Mouse (Mus musculus) layer of hippocampus, adult 18-20 months (tissue): ENCODE results near the gene Ahrr. TPM values are rescaled to one million over a fixed set of nuclear protein-coding genes. Genes with fewer than 3 reads are reported as not detected.

Experiments
- DNase-seq, 2 experiments: peaks; one replicate each; pipeline ENCODE4 v3.0.0; 2022; ENCODE audit warnings: low spot score in 2 of 2
- total RNA-seq, 2 experiments: library from RNA; stranded (reverse); gene quantifications; 2 replicates each; pipeline ENCODE4 v1.2.3; 2021

Gene Ahrr
- total RNA-seq, 2 experiments from 2014 or later: 0.50 to 0.58 TPM

DNA sequence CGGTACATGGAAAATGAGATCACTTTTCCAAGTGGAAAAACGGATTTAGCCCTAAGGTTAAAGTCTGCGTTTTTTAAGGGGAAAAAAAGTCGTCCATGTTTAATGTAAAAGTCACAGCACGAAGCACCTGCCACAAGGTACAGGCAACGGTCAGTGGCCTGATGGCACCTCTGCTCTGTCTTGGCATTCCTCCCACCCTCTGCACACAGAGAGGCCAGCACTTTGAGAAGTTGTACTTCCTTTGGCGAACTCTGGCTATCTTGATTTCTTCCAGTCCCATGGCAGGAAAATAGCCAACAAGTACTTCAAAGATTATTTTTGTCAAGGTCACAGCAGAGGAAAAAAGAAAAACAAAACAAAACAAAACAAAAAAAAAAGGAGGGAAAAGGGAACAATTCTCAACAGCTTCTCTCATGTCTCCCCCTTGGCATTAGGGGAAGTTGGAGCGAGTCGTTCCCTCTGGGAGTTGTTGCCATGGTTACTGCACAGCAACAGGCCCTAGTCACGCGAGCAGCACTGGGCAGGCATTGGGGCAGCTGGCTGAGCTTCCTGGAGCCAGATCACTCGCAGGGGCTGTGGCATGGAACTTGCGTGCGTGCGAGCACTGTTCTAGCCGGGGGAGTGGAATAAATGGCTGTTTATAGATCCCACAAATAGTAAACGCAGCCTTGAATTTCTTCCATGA, 46.8 kb downstream of the Ahrr start:
- DNase-seq: peak; percentile 52 to 71

DNA sequence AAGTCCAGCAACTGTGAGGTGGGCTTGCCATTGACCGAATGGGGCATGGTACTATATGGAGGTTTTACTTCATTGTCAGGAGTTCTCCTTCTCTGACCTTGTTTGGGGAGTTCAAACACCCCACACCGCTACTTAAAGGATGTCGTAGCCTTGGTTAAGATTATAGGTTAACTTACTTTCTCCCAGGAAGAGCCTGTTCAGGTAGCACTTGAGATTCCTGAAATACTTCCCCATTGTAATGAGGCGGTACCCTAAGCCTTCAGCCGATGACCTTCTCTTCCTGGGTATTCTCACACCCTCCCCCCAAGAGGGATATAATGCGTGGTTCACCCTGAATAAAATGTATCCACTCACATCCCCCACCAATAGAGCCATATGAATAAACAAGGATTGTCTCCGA, 54.6 kb downstream of the Ahrr start:
- no peak for DNase-seq

DNA sequence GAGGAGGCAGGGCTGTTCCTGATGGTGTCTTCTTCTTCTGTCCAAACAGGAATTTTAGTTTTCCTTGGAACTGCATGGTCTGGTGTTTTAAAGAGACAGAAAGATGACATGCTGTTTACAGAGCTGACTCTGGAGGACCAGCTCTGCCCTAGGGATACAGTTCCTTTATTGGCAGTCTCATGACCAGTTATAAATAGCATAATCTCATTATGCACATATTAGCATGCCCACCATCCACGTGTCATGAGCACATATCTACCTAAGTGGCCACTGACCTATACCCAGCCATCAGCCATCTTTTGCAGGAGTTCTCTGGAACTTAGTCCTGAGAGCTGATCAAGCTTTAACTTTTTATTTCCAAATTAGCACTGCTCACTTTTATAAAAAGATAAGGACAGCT, 71.5 kb downstream of the Ahrr start:
- DNase-seq: no peak

GRCm38 (mm10) chr13:74218441-74218840, 73.7 kb downstream of the Ahrr start:
- DNase-seq: no peak

- no peak for DNase-seq
Observed at GRCm38 (mm10) chr13:74208986-74209345, 83.2 kb downstream of the Ahrr start.

- peak; percentile 91 for DNase-seq
Observed at GRCm38 (mm10) chr13:74208317-74208985, 83.7 kb downstream of the Ahrr start, which contains the start of gene Exoc3. Exoc3 (minus strand) TSS chr13:74208732.

- no peak for DNase-seq
Observed at GRCm38 (mm10) chr13:74196451-74196850, 95.7 kb downstream of the Ahrr start.

GRCm38 (mm10) chr13:74192613-74193012, 99.5 kb downstream of the Ahrr start:
- DNase-seq: no peak

DNA sequence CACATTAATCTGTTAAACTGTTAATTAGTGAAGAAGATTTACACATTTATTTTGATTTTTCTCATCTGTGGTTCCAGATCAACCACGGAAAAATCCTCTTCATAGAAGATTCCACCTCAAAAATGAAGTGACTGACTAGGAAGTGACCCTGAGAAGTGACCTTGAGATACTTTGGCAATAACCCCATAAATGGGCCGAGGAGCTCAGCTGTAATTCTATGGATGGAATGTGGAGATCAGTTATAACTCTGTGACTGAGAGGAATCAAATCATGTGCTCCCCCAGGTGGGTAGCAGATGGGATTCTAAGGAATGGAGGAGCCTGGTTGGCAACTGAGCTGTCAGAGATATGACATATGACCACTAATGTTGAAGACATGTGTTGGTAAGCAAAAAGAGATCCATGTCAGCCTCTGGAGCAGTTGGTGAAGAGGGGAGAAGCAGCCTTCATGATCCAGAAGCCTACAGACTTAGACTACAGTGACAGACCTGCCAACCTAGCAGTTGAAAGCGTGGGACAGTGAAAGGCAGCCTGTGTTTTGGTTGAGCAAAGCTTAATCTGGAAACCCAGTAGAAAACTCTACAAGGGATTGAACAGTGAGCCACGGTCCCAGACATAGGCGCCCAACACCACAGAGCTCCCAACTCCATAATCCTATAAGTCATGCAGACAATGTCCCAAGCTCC, 109.0 kb downstream of the Ahrr start:
- no peak for DNase-seq

GRCm38 (mm10) chr13:74172036-74172435, 120.1 kb downstream of the Ahrr start:
- DNase-seq: no peak

DNA sequence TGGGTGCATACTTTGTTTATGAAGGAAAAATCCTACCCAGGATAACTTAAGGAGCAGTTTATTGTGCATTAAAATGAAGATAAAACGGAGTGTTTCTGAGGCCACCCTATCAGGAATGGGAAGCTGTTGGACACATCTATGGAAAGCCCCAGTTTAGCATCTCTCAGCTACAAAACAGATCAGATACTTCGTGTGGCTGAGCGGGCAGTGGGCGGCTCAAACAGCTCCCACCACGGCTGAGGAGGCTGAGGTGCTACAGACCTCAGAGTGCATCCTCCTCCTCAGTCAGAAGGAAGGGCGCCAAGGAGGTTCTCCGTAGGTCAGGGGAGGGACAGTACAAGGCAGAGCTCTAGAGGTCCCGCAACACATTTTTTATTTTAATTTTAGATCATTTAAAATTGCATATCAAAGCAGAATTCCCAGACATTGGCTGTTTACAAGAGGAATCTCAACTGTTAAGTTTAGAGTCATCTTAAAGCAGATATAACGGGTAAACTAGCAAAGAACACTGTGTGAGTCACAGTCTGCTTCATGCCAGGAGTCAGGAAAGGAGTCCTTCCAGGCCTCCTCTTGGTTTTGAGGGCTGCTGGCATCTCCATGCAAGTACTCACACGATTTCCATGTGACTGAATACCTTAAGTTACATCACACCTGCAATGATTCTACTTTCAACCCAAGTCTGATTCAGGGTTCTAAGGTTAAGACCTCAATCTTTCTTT, 122.5 kb downstream of the Ahrr start:
- no peak for DNase-seq

DNA sequence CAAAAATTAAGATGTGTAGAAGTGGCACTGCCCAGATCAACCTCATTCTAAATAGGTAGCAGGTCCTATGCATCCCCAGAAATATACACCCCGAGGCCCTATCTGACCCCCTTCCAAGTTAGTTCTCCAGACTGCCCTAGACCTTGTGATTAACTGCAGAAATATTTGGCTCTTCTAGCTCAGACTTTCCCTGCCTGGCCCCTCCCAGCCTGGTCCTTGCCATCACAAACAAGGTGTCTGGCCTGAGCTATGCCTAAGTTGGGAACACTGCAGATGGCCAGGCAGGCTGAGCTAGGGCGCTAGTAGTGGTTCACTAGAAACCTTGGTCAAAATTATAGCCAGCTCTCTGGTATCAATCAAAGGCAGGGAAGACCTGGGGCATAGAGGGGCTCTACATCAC, 124.6 kb downstream of the Ahrr start:
- DNase-seq: no peak

DNA sequence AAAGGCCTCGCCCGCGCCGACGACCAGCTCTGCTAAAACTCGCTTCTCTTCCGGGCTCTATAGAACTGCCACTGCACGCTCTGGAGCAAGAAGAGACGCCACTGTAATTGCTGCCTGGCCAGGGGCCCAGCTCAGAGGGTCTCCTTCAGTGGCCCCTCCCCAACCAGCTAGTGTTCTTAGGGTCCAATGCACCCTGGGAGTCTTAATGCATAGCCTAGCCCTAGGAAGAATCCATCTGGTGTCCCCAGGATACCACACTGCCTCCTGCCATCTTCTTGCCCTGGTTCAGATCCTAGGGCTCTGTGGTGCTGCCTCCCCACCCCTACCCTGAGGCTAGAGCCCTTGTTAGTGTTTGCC, 125.1 kb downstream of the Ahrr start:
- no peak for DNase-seq

DNA sequence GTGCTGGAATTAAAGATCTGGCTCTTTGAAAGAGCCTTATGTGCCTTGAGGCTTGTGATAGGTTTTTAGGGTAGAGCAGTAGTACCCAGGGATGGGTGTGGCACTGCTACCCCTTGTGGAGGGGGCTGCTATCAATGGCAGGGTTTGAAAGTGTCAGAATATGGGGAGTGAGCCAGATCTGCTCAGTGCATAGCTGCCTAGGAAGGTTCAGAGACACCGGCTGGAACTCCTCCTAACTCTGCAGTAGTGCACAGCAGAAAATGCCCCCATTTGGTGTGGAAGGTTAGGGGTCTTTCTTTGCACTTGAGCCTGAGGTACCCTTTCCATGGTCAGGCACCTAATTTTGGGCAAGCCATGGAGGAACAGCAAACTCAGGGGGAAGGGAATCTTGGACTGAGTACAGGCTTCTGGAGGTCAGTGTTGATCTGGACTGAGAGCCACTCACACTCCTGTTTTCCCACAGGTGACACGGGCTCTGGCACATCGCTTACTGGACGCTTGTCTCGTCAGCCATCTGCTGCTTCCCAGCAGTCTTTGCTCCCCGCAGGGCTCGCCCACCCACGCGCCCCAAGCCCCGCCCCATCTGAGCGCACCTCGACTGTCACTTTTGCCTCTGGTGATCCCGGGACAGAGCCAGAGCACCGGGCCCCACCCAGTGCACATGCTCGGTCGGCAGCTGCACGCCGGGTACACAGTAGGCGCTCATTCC, 125.6 kb downstream of the Ahrr start:
- peak in 1 of 2 experiments; percentile 44 for DNase-seq

Other genes with a start within 250 kb of the Ahrr start
- 1 to 10 TPM in 1 of 2 experiments, under 1 TPM in 1; 0.94 to 1.5 TPM for gene Cep72, start 230.0 kb downstream of the Ahrr start, total RNA-seq
- gene Slc9a3, start 170.9 kb downstream of the Ahrr start, total RNA-seq: 1 to 10 TPM in 1 of 2 experiments, under 1 TPM in 1; 0.77 to 1.3 TPM
- 10 to 100 TPM; 63.6 to 70.9 TPM for gene Exoc3, start 83.6 kb downstream of the Ahrr start, total RNA-seq
- gene Pdcd6, start 25.2 kb upstream of the Ahrr start, total RNA-seq: 10 to 100 TPM; 68.7 to 70.7 TPM
- 100 to 1,000 TPM; 347 to 354 TPM for gene Sdha, start 57.9 kb upstream of the Ahrr start, total RNA-seq
- 10 to 100 TPM; 85.6 to 85.8 TPM for gene Ccdc127, start 58.0 kb upstream of the Ahrr start, total RNA-seq
- gene Lrrc14b, start 71.7 kb upstream of the Ahrr start, total RNA-seq: not detected
- 1 to 10 TPM; 5.0 to 5.1 TPM for gene Zfp72, start 98.5 kb upstream of the Ahrr start, total RNA-seq
- gene Ftl1-ps1, start 107.4 kb upstream of the Ahrr start, total RNA-seq: 100 to 1,000 TPM; 173 to 201 TPM
- 1 to 10 TPM; 6.6 to 7.1 TPM for gene Zfp825, start 201.7 kb upstream of the Ahrr start, total RNA-seq